ENCODE assay signal across 22 mouse cellular contexts in genomic region chr13:111237296-111237695, GRCm38 (mm10). TPM values are rescaled to one million over a fixed set of nuclear protein-coding genes. Genes with fewer than 3 reads are reported as not detected.
DNase-seq lines count a peak whose midpoint lies in the region; ATAC-seq and TF ChIP-seq lines count a peak whose summit lies in the region.
"Had no signal": no experiment of that assay in that cellular context is flagged by ENCODE, and none has a peak within 500 bp of the region (broad histone marks: within the 10 kb centered on the region; RNA-seq: fewer than 3 reads in every experiment).

No protein-coding gene starts in this region.

- 79% methylated on average over 1 of the region's 1 CpGs for WGBS in forebrain, postnatal 0 days
- WGBS in forebrain, embryonic 10.5 days, result 87% methylated on average over 1 of the region's 1 CpGs
- WGBS in lung, postnatal 0 days, result 68% methylated on average over 1 of the region's 1 CpGs

- no peak overlapping the region for H3K9ac ChIP-seq in forebrain, postnatal 0 days
- no peak overlapping the region for H3K9ac ChIP-seq in lung, postnatal 0 days (replicated peaks; ENCODE audit: low read depth)
- H3K9ac ChIP-seq: embryonic facial prominence, embryonic 13.5 days; hindbrain, embryonic 13.5 days; neural tube, embryonic 13.5 days had no signal

- no peak overlapping the region for H3K4me2 ChIP-seq in forebrain, postnatal 0 days (ENCODE audit: low read depth)
- no peak overlapping the region for H3K4me2 ChIP-seq in lung, postnatal 0 days (replicated peaks; ENCODE audit: low read depth, low read length)
- H3K4me2 ChIP-seq: embryonic facial prominence, embryonic 13.5 days; hindbrain, embryonic 13.5 days; neural tube, embryonic 13.5 days had no signal

- no peaks in the 10 kb centered on the region for H3K36me3 ChIP-seq in forebrain, postnatal 0 days (ENCODE audit: insufficient read depth)
- no peaks in the 10 kb centered on the region for H3K36me3 ChIP-seq in forebrain, embryonic 10.5 days (replicated peaks)
- no peaks in the 10 kb centered on the region for H3K36me3 ChIP-seq in lung, postnatal 0 days (ENCODE audit: insufficient read depth, low read length)
- H3K36me3 ChIP-seq in splenic B cell, adult 2 months (ENCODE audit: control insufficient read depth, insufficient read depth, low read length, poor library complexity, severe bottlenecking), result no peaks in the 10 kb centered on the region
- H3K36me3 ChIP-seq: embryonic facial prominence, embryonic 13.5 days; G1E; heart, embryonic 10.5 days; hindbrain, embryonic 13.5 days; neural tube, embryonic 13.5 days had no signal

- POLR2A ChIA-PET in Patski (lab: Charles Lee), result no interaction called here

- peak; percentile 39 for TF ChIP-seq CTCF in forebrain, postnatal 0 days (IDR thresholded peaks at IDR 0.05; ENCODE audit: low read depth)
- TF ChIP-seq CTCF in lung, postnatal 0 days (IDR thresholded peaks at IDR 0.05), result peak; percentile 38
- TF ChIP-seq CTCF in Patski (IDR thresholded peaks at IDR 0.05), result peak; percentile 4

- no peaks in the 10 kb centered on the region for H3K27me3 ChIP-seq in forebrain, postnatal 0 days (ENCODE audit: insufficient read depth, low read length)
- no peaks in the 10 kb centered on the region for H3K27me3 ChIP-seq in forebrain, embryonic 10.5 days (ENCODE audit: poor library complexity, severe bottlenecking)
- no peaks in the 10 kb centered on the region for H3K27me3 ChIP-seq in lung, postnatal 0 days (replicated peaks; ENCODE audit: insufficient read depth, low read length)
- no peaks in the 10 kb centered on the region for H3K27me3 ChIP-seq in Patski
- no peaks in the 10 kb centered on the region for H3K27me3 ChIP-seq in splenic B cell, adult 2 months (ENCODE audit: control insufficient read depth, insufficient read depth, low read length, poor library complexity, severe bottlenecking)
- H3K27me3 ChIP-seq: embryonic facial prominence, embryonic 13.5 days; hindbrain, embryonic 13.5 days; neural tube, embryonic 13.5 days had no signal

- no peak for ATAC-seq in forebrain, postnatal 0 days
- ATAC-seq in lung, postnatal 0 days, result no peak
- no peak for ATAC-seq in Patski

- CTCF ChIA-PET in Patski (lab: Charles Lee), result interaction anchor here (0.7 to 3.4 kb wide), 11 partner anchors 11 to 854 kb away, joined by 3 to 21 read pairs (median 5); partner anchors contain the start of gene Plk2

- no peak overlapping the region for H3K27ac ChIP-seq in forebrain, postnatal 0 days (ENCODE audit: low read depth, low read length)
- H3K27ac ChIP-seq in forebrain, embryonic 10.5 days, result no peak overlapping the region
- no peak overlapping the region for H3K27ac ChIP-seq in lung, postnatal 0 days (ENCODE audit: low read length)
- H3K27ac ChIP-seq: heart, embryonic 10.5 days; hindbrain, embryonic 13.5 days; neural tube, embryonic 13.5 days had no signal

- in situ Hi-C loops in Patski (cut with MboI; ENCODE audit: low pct_unique_long_range_greater_than_20kb), result loop anchor here (5.0 kb wide), 3 partner anchors 175 to 850 kb away; no protein-coding TSS in a partner anchor

- H3K4me3 ChIP-seq in forebrain, postnatal 0 days (ENCODE audit: low read depth, low read length), result no peak overlapping the region
- H3K4me3 ChIP-seq in forebrain, embryonic 10.5 days, result no peak overlapping the region
- H3K4me3 ChIP-seq in lung, postnatal 0 days (ENCODE audit: low read depth, low read length), result no peak overlapping the region
- H3K4me3 ChIP-seq: embryonic facial prominence, embryonic 13.5 days; heart, embryonic 10.5 days; hindbrain, embryonic 13.5 days; neural tube, embryonic 13.5 days had no signal

- no peak for TF ChIP-seq EP300 in lung, postnatal 0 days (IDR thresholded peaks at IDR 0.05)

- no peak for DNase-seq in forebrain, postnatal 0 days
- DNase-seq in forebrain, embryonic 10.5 days (ENCODE audit: extremely low spot score, low spot score), result no peak
- no peak for DNase-seq in lung, postnatal 0 days (ENCODE audit: low spot score)
- no peak for DNase-seq in lung, adult 18-20 months
- DNase-seq in Patski (ENCODE audit: low read depth, low spot score), result no peak
- peak; percentile 6 for DNase-seq in splenic B cell, adult 2 months (ENCODE audit: low read depth, low spot score)
- DNase-seq in adrenal gland, adult 18-20 months (ENCODE audit: low spot score in 2 of 2), result no peak
- DNase-seq: adrenal gland, postnatal 14 days; gastrocnemius, postnatal 25 days; kidney, postnatal 10 days; right cerebral cortex, postnatal 25 days; thymus, postnatal 36 days had no signal

- no peaks in the 10 kb centered on the region for H3K9me3 ChIP-seq in forebrain, postnatal 0 days (ENCODE audit: low read length)
- H3K9me3 ChIP-seq in forebrain, embryonic 10.5 days, result peaks cover 4% of the 10 kb centered on the region; the same call in 1 of the 2 replicates
- H3K9me3 ChIP-seq in lung, postnatal 0 days (ENCODE audit: low read length), result no peaks in the 10 kb centered on the region
- H3K9me3 ChIP-seq: G1E; heart, embryonic 10.5 days; hindbrain, embryonic 13.5 days had no signal

- H3K4me1 ChIP-seq in forebrain, postnatal 0 days (ENCODE audit: insufficient read depth), result 0 out of 2 replicates have a peak, but pooled peaks cover 4% of the 10 kb centered on the region
- H3K4me1 ChIP-seq in forebrain, embryonic 10.5 days, result 0 out of 2 replicates have a peak, but pooled peaks cover 7% of the 10 kb centered on the region
- peaks cover 11% of the 10 kb centered on the region; the same call in 1 of the 2 replicates for H3K4me1 ChIP-seq in lung, postnatal 0 days (ENCODE audit: insufficient read depth, low read depth, low read length)
- H3K4me1 ChIP-seq: neural tube, embryonic 13.5 days had no signal

RNA-seq across cellular contexts. Expression of gene Actbl2, which starts 17.5 kb away (rescaled TPM):
- 0.08 TPM in 1 of 2 replicates, not detected in the other for total RNA-seq in forebrain, postnatal 0 days (2014; rRNA removed)
- polyA plus RNA-seq in forebrain, postnatal 0 days (2015; fragmentation: Nextera tagmentation; extraction: Ambion mirVana), result not detected in 2 replicates
- not detected in 2 replicates for polyA plus RNA-seq in forebrain, embryonic 10.5 days (2016; fragmentation: Nextera tagmentation; extraction: Ambion mirVana)
- not detected in 2 replicates for polyA plus RNA-seq in lung, postnatal 0 days (2015; fragmentation: Nextera tagmentation; extraction: Ambion mirVana)
- not detected for polyA plus RNA-seq in Patski (2021)
- under 1 TPM in 1 of 2 experiments, not detected in 1; 0.16 TPM for total RNA-seq in adrenal gland, adult 18-20 months (2021)
- total RNA-seq: adrenal gland, postnatal 14 days; gastrocnemius, postnatal 25 days; heart, postnatal 10 days; megakaryocyte progenitor cell, adult 5-6 weeks had no signal
- polyA plus RNA-seq: cortical plate, adult 2 months; embryonic facial prominence, embryonic 13.5 days; G1E; heart, embryonic 10.5 days; hindbrain, embryonic 13.5 days; intestine, embryonic 16.5 days; liver, embryonic 16.5 days; neural tube, embryonic 13.5 days had no signal
